Mouse (Mus musculus): Measurements from ENCODE around the gene Arg2. TPM values are rescaled to one million over a fixed set of nuclear protein-coding genes. Genes with fewer than 3 reads are reported as not detected.

The Arg2 gene
- 3.2 and 5.1 TPM in 2 replicates for polyA plus RNA-seq (2012; rRNA removed)

DNA sequence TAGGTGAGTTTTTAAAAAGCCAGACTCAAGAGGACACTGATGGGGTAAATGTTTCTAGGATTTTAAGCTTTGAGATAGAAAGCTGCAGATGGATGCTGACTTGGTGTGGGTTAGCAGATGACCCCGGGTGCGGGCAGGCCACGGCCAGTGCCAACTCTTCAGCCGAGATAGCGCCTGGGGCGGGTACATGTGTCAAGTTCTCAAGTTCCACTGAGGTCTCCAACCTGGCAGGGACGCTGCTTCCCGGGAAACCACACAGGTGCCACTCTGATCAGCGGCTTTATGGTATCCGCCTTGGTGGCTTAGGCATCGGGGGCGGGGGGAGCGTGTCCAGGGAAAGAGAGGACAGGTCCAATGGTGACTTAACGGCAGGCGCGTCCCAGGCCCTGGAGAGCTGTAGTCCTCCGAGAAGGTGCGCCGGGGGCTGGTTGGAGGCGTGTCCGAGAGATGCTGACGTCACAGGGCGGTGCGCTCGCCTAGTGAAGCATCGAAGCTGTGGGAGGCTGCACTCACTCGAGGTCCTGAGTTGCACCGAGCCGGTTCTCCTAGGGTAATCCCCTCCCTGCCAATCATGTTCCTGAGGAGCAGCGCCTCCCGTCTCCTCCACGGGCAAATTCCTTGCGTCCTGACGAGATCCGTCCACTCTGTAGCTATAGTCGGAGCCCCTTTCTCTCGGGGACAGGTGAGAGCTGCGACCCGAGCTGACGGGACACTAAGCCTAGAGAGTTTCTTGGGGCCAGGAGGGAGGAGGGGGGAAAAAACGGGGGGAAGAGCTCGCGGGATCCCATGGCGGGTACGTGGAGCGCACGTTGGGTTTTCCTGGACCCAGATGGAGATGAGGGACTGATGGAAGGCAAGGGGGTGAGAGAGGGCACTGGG is at the start of gene Arg2:
Gene Arg2 (plus strand): TSS at position 479 of the 879 bp plus-strand sequence.
- Histone ChIP-seq H3K27ac (ENCODE audit: control insufficient read depth, insufficient read depth, low read length) (no peak within 1 kb of the TSS), H3K4me1 (replicated peaks; ENCODE audit: control insufficient read depth, insufficient read depth, low read length) (peaks cover 9% of the 10 kb centered on the region), H3K27me3 (ENCODE audit: control insufficient read depth, insufficient read depth, low read length) (peaks cover 14% of the 10 kb centered on the region), H3K36me3 (ENCODE audit: control insufficient read depth, insufficient read depth, low read length) (no peaks in the 10 kb centered on the region), H3K4me3 (ENCODE audit: control insufficient read depth, insufficient read depth, low read length) (peak within 1 kb of the TSS; percentile 38)
- 3% methylated on average over 47 of the region's 47 CpGs for WGBS
- DNase-seq: peak; percentile 81
- TF ChIP-seq POLR2A (IDR thresholded peaks at IDR 0.05; ENCODE audit: control insufficient read depth, extremely low read depth, insufficient read depth, low read length, poor library complexity): peak; percentile 24; the same call in 1 of the 2 replicates
- TF ChIP-seq CTCF (IDR thresholded peaks at IDR 0.05; ENCODE audit: borderline replicate concordance, control insufficient read depth, extremely low read depth, insufficient read depth, low read length, poor library complexity): no peak

- no peaks in the 10 kb centered on the region for H3K36me3 ChIP-seq (ENCODE audit: control insufficient read depth, insufficient read depth, low read length)
- TF ChIP-seq CTCF (IDR thresholded peaks at IDR 0.05; ENCODE audit: borderline replicate concordance, control insufficient read depth, extremely low read depth, insufficient read depth, low read length, poor library complexity) (no peak), POLR2A (IDR thresholded peaks at IDR 0.05; ENCODE audit: control insufficient read depth, extremely low read depth, insufficient read depth, low read length, poor library complexity) (peak; percentile 52; the same call in 1 of the 2 replicates)
- H3K4me3 ChIP-seq (ENCODE audit: control insufficient read depth, insufficient read depth, low read length): peak within 1 kb of the TSS; percentile 80
- H3K27me3 ChIP-seq (ENCODE audit: control insufficient read depth, insufficient read depth, low read length): no peaks in the 10 kb centered on the region
- DNase-seq: peak; percentile 90
- under 1% methylated on average over 53 of the region's 53 CpGs for WGBS
- H3K27ac ChIP-seq (ENCODE audit: control insufficient read depth, insufficient read depth, low read length): no peak within 1 kb of the TSS
- H3K4me1 ChIP-seq (replicated peaks; ENCODE audit: control insufficient read depth, insufficient read depth, low read length): no peaks in the 10 kb centered on the region
Observed at GRCm38 (mm10) chr12:79089182-79089812, 41.3 kb upstream of the Arg2 start, which contains the start of gene Pigh. TSS of gene Pigh (minus strand) at chr12:79089651.

DNA sequence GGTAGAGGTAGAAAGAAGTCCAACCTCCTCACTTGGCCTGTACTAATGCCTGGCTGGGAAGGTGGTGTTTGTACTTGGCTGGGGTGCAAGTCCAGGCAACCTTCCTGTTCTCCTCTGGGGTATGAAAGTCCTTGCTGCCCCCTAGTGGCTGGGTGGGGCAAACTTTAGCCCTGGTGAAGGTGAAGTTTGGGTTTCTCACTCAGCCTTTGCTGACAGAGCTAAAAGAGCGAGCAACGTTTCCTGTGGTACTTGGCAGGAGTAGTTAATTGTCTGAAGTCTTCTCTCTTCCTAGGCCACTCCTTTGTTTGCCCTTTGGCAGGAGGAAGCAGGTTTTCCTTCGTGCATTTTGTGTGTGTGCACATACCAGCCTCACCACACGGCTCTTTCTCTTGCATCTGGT is 38.0 kb upstream of the Arg2 start:
- TF ChIP-seq POLR2A (IDR thresholded peaks at IDR 0.05; ENCODE audit: control insufficient read depth, extremely low read depth, insufficient read depth, low read length, poor library complexity) (no peak), CTCF (IDR thresholded peaks at IDR 0.05; ENCODE audit: borderline replicate concordance, control insufficient read depth, extremely low read depth, insufficient read depth, low read length, poor library complexity) (peak; percentile 67; the same call in 1 of the 2 replicates)
- WGBS: 15% methylated on average over 4 of the region's 4 CpGs
- no peak overlapping the region for H3K27ac ChIP-seq (ENCODE audit: control insufficient read depth, insufficient read depth, low read length)

GRCm38 (mm10) chr12:79097106-79097752 is 33.3 kb upstream of the Arg2 start:
- Histone ChIP-seq H3K27ac (ENCODE audit: control insufficient read depth, insufficient read depth, low read length) (no peak overlapping the region), H3K4me3 (ENCODE audit: control insufficient read depth, insufficient read depth, low read length) (no peak overlapping the region), H3K4me1 (replicated peaks; ENCODE audit: control insufficient read depth, insufficient read depth, low read length) (no peaks in the 10 kb centered on the region), H3K36me3 (ENCODE audit: control insufficient read depth, insufficient read depth, low read length) (no peaks in the 10 kb centered on the region), H3K27me3 (ENCODE audit: control insufficient read depth, insufficient read depth, low read length) (no peaks in the 10 kb centered on the region)
- peak; percentile 13 for DNase-seq
- 74% methylated on average over 3 of the region's 3 CpGs for WGBS
- TF ChIP-seq POLR2A (IDR thresholded peaks at IDR 0.05; ENCODE audit: control insufficient read depth, extremely low read depth, insufficient read depth, low read length, poor library complexity) (no peak), CTCF (IDR thresholded peaks at IDR 0.05; ENCODE audit: borderline replicate concordance, control insufficient read depth, extremely low read depth, insufficient read depth, low read length, poor library complexity) (no peak)

More for the DNA sequence above, 38.0 kb upstream of the Arg2 start:
- no peak overlapping the region for H3K4me3 ChIP-seq (ENCODE audit: control insufficient read depth, insufficient read depth, low read length)
- peak; percentile 80 for DNase-seq
- no peaks in the 10 kb centered on the region for H3K27me3 ChIP-seq (ENCODE audit: control insufficient read depth, insufficient read depth, low read length)
- no peaks in the 10 kb centered on the region for H3K4me1 ChIP-seq (replicated peaks; ENCODE audit: control insufficient read depth, insufficient read depth, low read length)
- no peaks in the 10 kb centered on the region for H3K36me3 ChIP-seq (ENCODE audit: control insufficient read depth, insufficient read depth, low read length)

DNA sequence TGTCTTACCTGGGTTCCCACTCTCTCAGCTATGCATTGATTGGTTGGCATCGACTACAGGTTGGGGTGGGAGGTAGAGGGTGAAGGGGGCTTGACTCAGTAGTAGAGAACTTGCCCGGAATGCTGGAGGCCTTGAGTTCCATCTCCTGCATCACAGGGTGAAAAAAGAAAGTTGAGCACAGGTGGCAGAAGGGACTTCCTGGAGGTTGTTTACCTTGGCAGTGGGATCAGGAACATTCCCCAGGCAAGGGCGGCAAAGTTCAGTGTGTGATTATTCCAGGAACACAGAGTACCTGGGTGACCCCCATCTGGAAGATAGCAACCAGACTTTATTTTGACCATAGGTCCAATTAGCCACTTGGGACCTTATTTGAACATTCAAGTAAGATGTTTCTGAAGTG is 26.8 kb upstream of the Arg2 start:
- 86% methylated on average over 3 of the region's 3 CpGs for WGBS

GRCm38 (mm10) chr12:79104544-79104943 is 26.0 kb upstream of the Arg2 start:
- no peak for DNase-seq
- no peaks in the 10 kb centered on the region for H3K27me3 ChIP-seq (ENCODE audit: control insufficient read depth, insufficient read depth, low read length)
- TF ChIP-seq POLR2A (IDR thresholded peaks at IDR 0.05; ENCODE audit: control insufficient read depth, extremely low read depth, insufficient read depth, low read length, poor library complexity) (no peak), CTCF (IDR thresholded peaks at IDR 0.05; ENCODE audit: borderline replicate concordance, control insufficient read depth, extremely low read depth, insufficient read depth, low read length, poor library complexity) (no peak)
- H3K4me1 ChIP-seq (replicated peaks; ENCODE audit: control insufficient read depth, insufficient read depth, low read length): no peaks in the 10 kb centered on the region
- H3K36me3 ChIP-seq (ENCODE audit: control insufficient read depth, insufficient read depth, low read length): no peaks in the 10 kb centered on the region
- no peak overlapping the region for H3K27ac ChIP-seq (ENCODE audit: control insufficient read depth, insufficient read depth, low read length)
- WGBS: 79% methylated on average over 2 of the region's 2 CpGs
- no peak overlapping the region for H3K4me3 ChIP-seq (ENCODE audit: control insufficient read depth, insufficient read depth, low read length)

More for the DNA sequence above, 26.8 kb upstream of the Arg2 start:
- no peak for DNase-seq
- Histone ChIP-seq H3K4me3 (ENCODE audit: control insufficient read depth, insufficient read depth, low read length) (no peak overlapping the region), H3K27ac (ENCODE audit: control insufficient read depth, insufficient read depth, low read length) (no peak overlapping the region), H3K27me3 (ENCODE audit: control insufficient read depth, insufficient read depth, low read length) (no peaks in the 10 kb centered on the region), H3K36me3 (ENCODE audit: control insufficient read depth, insufficient read depth, low read length) (no peaks in the 10 kb centered on the region), H3K4me1 (replicated peaks; ENCODE audit: control insufficient read depth, insufficient read depth, low read length) (no peaks in the 10 kb centered on the region)
- TF ChIP-seq CTCF (IDR thresholded peaks at IDR 0.05; ENCODE audit: borderline replicate concordance, control insufficient read depth, extremely low read depth, insufficient read depth, low read length, poor library complexity) (no peak), POLR2A (IDR thresholded peaks at IDR 0.05; ENCODE audit: control insufficient read depth, extremely low read depth, insufficient read depth, low read length, poor library complexity) (no peak)

Measured in thymus, adult 2 months (tissue).